In the genomic region with DNA sequence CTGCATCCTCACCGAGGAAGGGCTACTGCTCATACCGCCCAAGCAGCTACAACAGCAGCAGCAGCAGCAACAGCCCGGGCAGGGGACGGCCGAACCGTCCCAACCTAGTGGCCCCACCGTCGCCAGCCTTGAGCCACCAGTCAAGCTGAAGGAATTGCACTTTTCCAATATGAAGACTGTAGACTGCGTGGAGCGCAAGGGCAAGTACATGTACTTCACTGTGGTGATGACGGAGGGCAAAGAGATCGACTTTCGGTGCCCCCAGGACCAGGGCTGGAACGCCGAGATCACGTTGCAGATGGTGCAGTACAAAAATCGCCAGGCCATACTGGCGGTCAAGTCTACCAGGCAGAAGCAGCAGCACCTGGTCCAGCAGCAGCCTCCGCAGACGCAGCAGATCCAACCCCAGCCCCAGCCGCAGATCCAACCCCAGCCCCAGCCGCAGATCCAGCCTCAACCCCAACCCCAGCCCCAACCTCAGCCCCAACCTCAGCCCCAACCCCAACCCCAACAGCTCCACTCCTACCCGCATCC, we compare ENCODE assay signal across 8 mouse cellular contexts. TPM values are rescaled to one million over a fixed set of nuclear protein-coding genes. Genes with fewer than 3 reads are reported as not detected.
DNase-seq lines count a peak whose midpoint lies in the region; ATAC-seq and TF ChIP-seq lines count a peak whose summit lies in the region.

No protein-coding gene starts in this region.

- H3K27me3 ChIP-seq in testis, adult 2 months (ENCODE audit: control insufficient read depth, insufficient read depth, low read length) = 0 out of 2 replicates have a peak, but pooled peaks cover 2% of the 10 kb centered on the region
- no peaks in the 10 kb centered on the region for H3K27me3 ChIP-seq in forebrain, postnatal 0 days (ENCODE audit: insufficient read depth, low read length)
- H3K27me3 ChIP-seq in midbrain, embryonic 10.5 days (ENCODE audit: low read depth, poor library complexity, severe bottlenecking) = 0 out of 2 replicates have a peak, but pooled peaks cover 17% of the 10 kb centered on the region

- peaks cover 18% of the 10 kb centered on the region for H3K4me1 ChIP-seq in testis, adult 2 months (ENCODE audit: control insufficient read depth, insufficient read depth, low read length)
- H3K4me1 ChIP-seq in forebrain, postnatal 0 days (ENCODE audit: insufficient read depth) = 0 out of 2 replicates have a peak, but pooled peaks cover 10% of the 10 kb centered on the region
- peaks cover 63% of the 10 kb centered on the region for H3K4me1 ChIP-seq in midbrain, embryonic 10.5 days

- H3K4me3 ChIP-seq in testis, adult 2 months (ENCODE audit: control insufficient read depth, low read depth, low read length) = peak overlapping the region; percentile 74
- peak overlapping the region; percentile 60 for H3K4me3 ChIP-seq in forebrain, postnatal 0 days (ENCODE audit: low read depth, low read length)
- H3K4me3 ChIP-seq in midbrain, embryonic 10.5 days = peak overlapping the region; percentile 87

- H3K9me3 ChIP-seq in forebrain, postnatal 0 days (ENCODE audit: low read length) = no peaks in the 10 kb centered on the region
- no peaks in the 10 kb centered on the region for H3K9me3 ChIP-seq in midbrain, embryonic 10.5 days (replicated peaks)

- H3K4me2 ChIP-seq in forebrain, postnatal 0 days (ENCODE audit: low read depth) = peak overlapping the region; percentile 81

- peak overlapping the region; percentile 85 for H3K9ac ChIP-seq in forebrain, postnatal 0 days

- H3K36me3 ChIP-seq in testis, adult 2 months (ENCODE audit: control insufficient read depth, insufficient read depth, low read length) = no peaks in the 10 kb centered on the region
- H3K36me3 ChIP-seq in forebrain, postnatal 0 days (ENCODE audit: insufficient read depth) = no peaks in the 10 kb centered on the region
- no peaks in the 10 kb centered on the region for H3K36me3 ChIP-seq in midbrain, embryonic 10.5 days

- peak; percentile 36 for ATAC-seq in forebrain, postnatal 0 days

- H3K27ac ChIP-seq in testis, adult 2 months (ENCODE audit: control insufficient read depth, insufficient read depth, low read depth, low read length) = peak overlapping the region; percentile 23; the same call in 1 of the 2 replicates
- peak overlapping the region; percentile 88 for H3K27ac ChIP-seq in forebrain, postnatal 0 days (ENCODE audit: low read depth, low read length)
- H3K27ac ChIP-seq in midbrain, embryonic 10.5 days (replicated peaks) = peak overlapping the region; percentile 92

- no peak for TF ChIP-seq CTCF in testis, adult 2 months (IDR thresholded peaks at IDR 0.05; ENCODE audit: control insufficient read depth, insufficient read depth, insufficient replicate concordance, low read depth, low read length)
- no peak for TF ChIP-seq CTCF in forebrain, postnatal 0 days (IDR thresholded peaks at IDR 0.05; ENCODE audit: low read depth)

- DNase-seq in embryo, embryonic 10 days (ENCODE audit: low spot score) = peak; percentile 71
- DNase-seq in embryo, embryonic 9.5 days (ENCODE audit: extremely low spot score) = no peak
- no peak for DNase-seq in testis, postnatal 14 days (ENCODE audit: low spot score)
- DNase-seq in forebrain, postnatal 0 days = no peak
- DNase-seq in kidney, postnatal 25 days = peak; percentile 35 to 55
- DNase-seq in midbrain, embryonic 10.5 days (ENCODE audit: low spot score) = no peak
- no peak for DNase-seq in natural killer cell, adult 2 months (ENCODE audit: low spot score in 2 of 2)

- TF ChIP-seq POLR2A in testis, adult 2 months (IDR thresholded peaks at IDR 0.05; ENCODE audit: control insufficient read depth, low read depth, low read length) = no peak

- WGBS in forebrain, postnatal 0 days = under 1% methylated on average over 22 of the region's 23 CpGs
- under 1% methylated on average over 23 of the region's 23 CpGs for WGBS in midbrain, embryonic 10.5 days

RNA-seq across cellular contexts. Expression of gene Phlda1, which starts 0.9 kb away (rescaled TPM):
- 0.28 and 1.2 TPM in 2 replicates for polyA plus RNA-seq in testis, adult 2 months (2012; rRNA removed)
- 8.9 and 9.2 TPM in 2 replicates for total RNA-seq in forebrain, postnatal 0 days (2014; rRNA removed)
- 29.3 and 31.3 TPM in 2 replicates for polyA plus RNA-seq in forebrain, postnatal 0 days (2015; fragmentation: Nextera tagmentation; extraction: Ambion mirVana)
- polyA plus RNA-seq in midbrain, embryonic 10.5 days (2016; fragmentation: Nextera tagmentation; extraction: Ambion mirVana) = 15.1 and 17.3 TPM in 2 replicates

RNA-seq across cellular contexts. Expression of gene Nap1l1, which starts 34.0 kb away (rescaled TPM):
- 16.4 and 23.5 TPM in 2 replicates for polyA plus RNA-seq in testis, adult 2 months (2012; rRNA removed)
- 114 and 121 TPM in 2 replicates for total RNA-seq in forebrain, postnatal 0 days (2014; rRNA removed)
- 162 and 189 TPM in 2 replicates for polyA plus RNA-seq in forebrain, postnatal 0 days (2015; fragmentation: Nextera tagmentation; extraction: Ambion mirVana)
- polyA plus RNA-seq in midbrain, embryonic 10.5 days (2016; fragmentation: Nextera tagmentation; extraction: Ambion mirVana) = 355 and 424 TPM in 2 replicates

Comparison
In these comparisons a context has a peak if more than half of its experiments do, and no peak if none do; other contexts are left out.
1. DNase-seq: peak in embryo, embryonic 10 days (single experiment) and kidney, postnatal 25 days (2 of 2); none in embryo, embryonic 9.5 days (single experiment), testis, postnatal 14 days (single experiment), forebrain, postnatal 0 days (single experiment), midbrain, embryonic 10.5 days (single experiment) and natural killer cell, adult 2 months (0 of 2).
2. H3K27ac ChIP-seq: peak in every context shown above with its lines; median percentile 92 in midbrain, embryonic 10.5 days; 88 in forebrain, postnatal 0 days; 23 in testis, adult 2 months.
3. Peak in every context shown above with its lines, with median percentiles within 50 percentile points of each other: H3K4me3 ChIP-seq.